Mouse (Mus musculus): ENCODE measurements around the gene Fam83e. TPM values are rescaled to one million over a fixed set of nuclear protein-coding genes. Genes with fewer than 3 reads are reported as not detected.

Fam83e gene
- total and polyA plus RNA-seq, 3 experiments = 0.13 to 1.3 (median 0.74) TPM

DNA sequence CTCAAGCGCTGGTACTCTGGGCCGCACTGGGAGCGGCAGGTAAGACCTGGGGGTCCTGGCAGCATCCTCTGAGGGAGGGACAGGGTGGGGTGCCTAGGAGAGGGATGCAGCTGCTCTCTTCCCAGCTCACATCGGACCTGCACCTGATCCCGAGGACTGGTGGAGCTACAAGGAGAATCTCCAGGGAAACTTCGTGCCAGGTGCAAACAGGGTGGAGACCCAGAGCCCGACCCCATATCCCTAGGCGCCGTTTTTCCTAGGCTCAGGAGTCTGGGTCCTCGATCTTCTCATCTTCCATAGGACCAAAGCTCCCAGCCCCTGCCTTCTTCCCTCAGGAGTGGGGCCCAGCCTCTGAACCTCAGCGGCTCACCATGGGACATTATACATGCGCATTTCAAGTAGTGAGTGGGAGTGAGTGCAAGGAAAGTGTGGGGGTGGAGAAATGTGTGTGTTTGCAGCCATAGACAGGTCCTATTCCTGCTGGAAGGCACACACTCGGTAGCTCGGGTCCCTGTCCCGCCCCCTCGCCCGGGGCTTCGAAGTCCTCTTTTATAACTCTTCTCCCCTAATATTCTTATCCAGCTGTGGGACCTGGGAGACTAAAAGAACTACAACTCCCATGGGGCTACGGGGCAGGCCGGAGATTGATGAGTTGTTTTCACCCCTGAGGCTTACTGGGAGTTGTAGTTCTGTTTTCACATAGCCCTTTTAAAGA lies 20.6 kb upstream of the Fam83e start:
- H3K4me3 ChIP-seq (replicated peaks in 1 of 3; ENCODE audit: low read depth in 2 of 3, low read length in 2 of 3, poor library complexity in 1 of 3) = no peak overlapping the region
- H3K27ac ChIP-seq (ENCODE audit: insufficient read depth, low read depth) = no peak overlapping the region
- no peak for TF ChIP-seq ETS1 (conservative IDR thresholded peaks at IDR 0.05; ENCODE audit: low read depth, low read length)
- TF ChIP-seq SIN3A (IDR thresholded peaks at IDR 0.05; ENCODE audit: low read length) = no peak
- no peak for TF ChIP-seq CTCF (conservative IDR thresholded peaks at IDR 0.05 in 1 of 2, IDR thresholded peaks at IDR 0.05 in 1 of 2; ENCODE audit: low read depth in 2 of 2, low read length in 2 of 2)
- peak; percentile 99 for TF ChIP-seq HCFC1 (IDR thresholded peaks at IDR 0.05; ENCODE audit: low read depth, low read length)
- peak; percentile 58; the same call in 1 of the 2 replicates for TF ChIP-seq GABPA (IDR thresholded peaks at IDR 0.05; ENCODE audit: insufficient replicate concordance, low read depth, low read length)
- no peak for TF ChIP-seq TBP (conservative IDR thresholded peaks at IDR 0.05; ENCODE audit: low read depth, low read length)
- TF ChIP-seq USF2 (conservative IDR thresholded peaks at IDR 0.05; ENCODE audit: low read depth, low read length) = no peak
- TF ChIP-seq KAT2A (IDR thresholded peaks at IDR 0.05; ENCODE audit: insufficient replicate concordance, low read length) = peak; percentile 94; the same call in 1 of the 2 replicates
- DNase-seq (ENCODE audit: extremely low read depth) = peak; percentile 79
- H3K36me3 ChIP-seq (replicated peaks in 1 of 2; ENCODE audit: control insufficient read depth in 1 of 2, insufficient read depth in 1 of 2, low read length in 1 of 2) = no peaks in the 10 kb centered on the region
- H3K27me3 ChIP-seq (replicated peaks) = no peaks in the 10 kb centered on the region
- no peak overlapping the region for H3K9ac ChIP-seq (ENCODE audit: insufficient read depth, low read depth)
- no peaks in the 10 kb centered on the region for H3K79me2 ChIP-seq (replicated peaks; ENCODE audit: control insufficient read depth, extremely low read depth, insufficient read depth, poor library complexity, severe bottlenecking)
- peak overlapping the region; percentile 51; the same call in 1 of the 2 replicates for H3K4me2 ChIP-seq (ENCODE audit: insufficient read depth, low read depth, poor library complexity, severe bottlenecking)
- in situ Hi-C loops (cut with MboI; ENCODE audit: low pct_ligation_motif_present, low pct_unique_long_range_greater_than_20kb, low sequenced_read_pairs) = no loop called here
- no peaks in the 10 kb centered on the region for H3K9me3 ChIP-seq (replicated peaks; ENCODE audit: low read length)
- H3K4me1 ChIP-seq (ENCODE audit: control insufficient read depth in 1 of 2, insufficient read depth in 2 of 2) = peaks cover 3 to 56% of the 10 kb centered on the region in 2 experiments; a peak in 3 of 4 replicates
- dilution Hi-C loops (cut with MboI; ENCODE audit: extremely low pct_ligation_motif_present, extremely low pct_unique_long_range_greater_than_20kb, low sequenced_read_pairs) = no loop called here

DNA sequence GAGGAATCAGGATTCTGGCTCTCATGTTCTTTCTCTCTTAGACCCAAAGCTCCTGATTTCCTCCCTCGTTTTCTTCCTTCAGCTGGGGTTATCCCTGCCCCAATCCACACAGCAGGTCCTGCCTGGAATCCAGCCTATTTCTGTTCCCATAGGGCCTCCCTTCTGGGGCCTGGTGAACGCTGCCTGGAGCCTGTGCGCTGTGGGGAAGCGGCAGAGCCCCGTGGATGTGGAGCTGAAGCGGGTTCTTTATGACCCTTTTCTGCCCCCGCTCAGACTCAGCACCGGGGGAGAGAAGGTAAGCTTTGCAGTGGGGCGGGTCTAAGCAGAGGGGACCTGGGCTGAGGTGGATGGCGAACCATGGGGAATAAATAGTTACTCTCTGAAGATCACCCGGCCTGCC lies 19.9 kb upstream of the Fam83e start:
- no peak for DNase-seq (ENCODE audit: extremely low read depth)
- H3K9me3 ChIP-seq (replicated peaks; ENCODE audit: low read length) = no peaks in the 10 kb centered on the region
- H3K36me3 ChIP-seq (replicated peaks in 1 of 2; ENCODE audit: control insufficient read depth in 1 of 2, insufficient read depth in 1 of 2, low read length in 1 of 2) = no peaks in the 10 kb centered on the region
- no peak overlapping the region for H3K27ac ChIP-seq (ENCODE audit: insufficient read depth, low read depth)
- peaks cover 3 to 55% of the 10 kb centered on the region in 2 experiments; a peak in 3 of 4 replicates for H3K4me1 ChIP-seq (ENCODE audit: control insufficient read depth in 1 of 2, insufficient read depth in 2 of 2)
- dilution Hi-C loops (cut with MboI; ENCODE audit: extremely low pct_ligation_motif_present, extremely low pct_unique_long_range_greater_than_20kb, low sequenced_read_pairs) = no loop called here
- no peaks in the 10 kb centered on the region for H3K79me2 ChIP-seq (replicated peaks; ENCODE audit: control insufficient read depth, extremely low read depth, insufficient read depth, poor library complexity, severe bottlenecking)
- H3K27me3 ChIP-seq (replicated peaks) = no peaks in the 10 kb centered on the region
- no peak overlapping the region for H3K4me2 ChIP-seq (ENCODE audit: insufficient read depth, low read depth, poor library complexity, severe bottlenecking)
- TF ChIP-seq ELF1 (IDR thresholded peaks at IDR 0.05; ENCODE audit: low read depth, low read length) (no peak), POLR2A (IDR thresholded peaks at IDR 0.05; ENCODE audit: low read depth, low read length) (no peak), ZC3H11A (IDR thresholded peaks at IDR 0.05; ENCODE audit: low read depth, low read length) (no peak), TBP (conservative IDR thresholded peaks at IDR 0.05; ENCODE audit: low read depth, low read length) (no peak), EP300 (IDR thresholded peaks at IDR 0.05; ENCODE audit: low read length) (no peak)
- no peak overlapping the region for H3K9ac ChIP-seq (ENCODE audit: insufficient read depth, low read depth)
- no peak overlapping the region for H3K4me3 ChIP-seq (replicated peaks in 1 of 3; ENCODE audit: low read depth in 2 of 3, low read length in 2 of 3, poor library complexity in 1 of 3)
- in situ Hi-C loops (cut with MboI; ENCODE audit: low pct_ligation_motif_present, low pct_unique_long_range_greater_than_20kb, low sequenced_read_pairs) = no loop called here

DNA sequence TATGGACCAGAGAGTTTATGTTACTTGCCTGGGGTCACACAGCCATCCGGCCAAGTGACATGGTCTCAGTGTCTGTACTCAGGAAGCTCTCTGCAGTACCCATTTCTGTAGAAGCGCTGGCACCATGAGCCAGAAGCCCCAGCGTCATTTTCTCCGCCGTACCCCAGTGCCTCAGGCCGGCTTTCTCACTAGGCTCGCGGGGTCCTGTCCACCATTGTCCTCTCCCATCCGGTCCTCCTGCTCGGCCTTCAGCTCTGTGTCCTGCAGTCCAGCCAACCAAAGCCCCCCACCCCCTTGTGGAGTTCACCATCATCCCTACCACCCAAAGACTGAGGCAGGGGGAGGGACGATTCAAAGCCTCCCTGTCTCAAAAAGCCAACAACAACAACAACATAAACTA lies 19.4 kb upstream of the Fam83e start:
- no peaks in the 10 kb centered on the region for H3K36me3 ChIP-seq (replicated peaks in 1 of 2; ENCODE audit: control insufficient read depth in 1 of 2, insufficient read depth in 1 of 2, low read length in 1 of 2)
- H3K9me3 ChIP-seq (replicated peaks; ENCODE audit: low read length) = no peaks in the 10 kb centered on the region
- no peaks in the 10 kb centered on the region for H3K79me2 ChIP-seq (replicated peaks; ENCODE audit: control insufficient read depth, extremely low read depth, insufficient read depth, poor library complexity, severe bottlenecking)
- peaks cover 3 to 54% of the 10 kb centered on the region in 2 experiments; a peak in 3 of 4 replicates for H3K4me1 ChIP-seq (ENCODE audit: control insufficient read depth in 1 of 2, insufficient read depth in 2 of 2)
- no peak overlapping the region for H3K9ac ChIP-seq (ENCODE audit: insufficient read depth, low read depth)
- DNase-seq (ENCODE audit: extremely low read depth) = no peak
- in situ Hi-C loops (cut with MboI; ENCODE audit: low pct_ligation_motif_present, low pct_unique_long_range_greater_than_20kb, low sequenced_read_pairs) (no loop called here), dilution Hi-C loops (cut with MboI; ENCODE audit: extremely low pct_ligation_motif_present, extremely low pct_unique_long_range_greater_than_20kb, low sequenced_read_pairs) (no loop called here)
- TF ChIP-seq NRF1 (IDR thresholded peaks at IDR 0.05; ENCODE audit: low read depth, low read length) (no peak), KAT2A (IDR thresholded peaks at IDR 0.05; ENCODE audit: insufficient replicate concordance, low read length) (no peak), MEF2A (IDR thresholded peaks at IDR 0.05; ENCODE audit: borderline replicate concordance, low read depth, low read length) (no peak), POLR2AphosphoS2 (IDR thresholded peaks at IDR 0.05; ENCODE audit: low read depth, low read length) (no peak), ZNF384 (IDR thresholded peaks at IDR 0.05; ENCODE audit: low read depth, low read length) (no peak), IRF4 (IDR thresholded peaks at IDR 0.05; ENCODE audit: low read depth, low read length) (no peak), POLR2A (IDR thresholded peaks at IDR 0.05; ENCODE audit: low read depth, low read length) (no peak), MYC (IDR thresholded peaks at IDR 0.05; ENCODE audit: low read depth, low read length) (no peak), TBP (conservative IDR thresholded peaks at IDR 0.05; ENCODE audit: low read depth, low read length) (no peak), RCOR1 (conservative IDR thresholded peaks at IDR 0.05; ENCODE audit: low read depth, low read length) (no peak), MAZ (IDR thresholded peaks at IDR 0.05; ENCODE audit: low read depth, low read length) (no peak), PAX5 (IDR thresholded peaks at IDR 0.05; ENCODE audit: low read length) (no peak), NELFE (IDR thresholded peaks at IDR 0.05; ENCODE audit: low read depth, low read length) (no peak), CHD2 (IDR thresholded peaks at IDR 0.05; ENCODE audit: low read length) (no peak)
- H3K27me3 ChIP-seq (replicated peaks) = no peaks in the 10 kb centered on the region
- H3K27ac ChIP-seq (ENCODE audit: insufficient read depth, low read depth) = no peak overlapping the region
- H3K4me2 ChIP-seq (ENCODE audit: insufficient read depth, low read depth, poor library complexity, severe bottlenecking) = no peak overlapping the region
- H3K4me3 ChIP-seq (replicated peaks in 1 of 3; ENCODE audit: low read depth in 2 of 3, low read length in 2 of 3, poor library complexity in 1 of 3) = no peak overlapping the region
